ENCODE assay signal across 27 mouse cellular contexts in the genomic region with DNA sequence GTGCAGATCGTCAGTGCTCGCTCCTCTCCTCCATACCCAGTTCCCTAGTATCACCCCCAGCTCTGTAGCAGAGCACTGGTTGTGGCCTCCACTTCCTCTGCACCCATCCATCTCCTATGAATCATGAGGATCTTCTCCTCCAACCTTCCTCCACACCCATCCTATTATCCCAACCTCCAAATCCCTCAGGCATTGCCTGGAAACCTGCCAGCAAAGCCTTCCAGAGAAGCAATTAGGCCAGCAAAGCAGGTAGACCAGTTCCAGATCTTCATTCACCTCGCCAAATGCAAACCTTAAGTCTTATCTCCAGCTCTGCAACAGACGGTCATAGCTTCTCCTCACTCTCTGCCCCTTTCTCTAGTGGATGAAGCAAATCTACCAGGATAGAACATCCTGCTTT. TPM values are rescaled to one million over a fixed set of nuclear protein-coding genes. Genes with fewer than 3 reads are reported as not detected.
DNase-seq lines count a peak whose midpoint lies in the region; ATAC-seq lines count a peak whose summit lies in the region.
"Had no signal": no experiment of that assay in that cellular context is flagged by ENCODE, and none has a peak within 500 bp of the region (broad histone marks: within the 10 kb centered on the region; RNA-seq: fewer than 3 reads in every experiment).

No protein-coding gene starts in this region.

- peak; percentile 20; the same call in 1 of the 2 replicates for ATAC-seq in cerebellum, adult (ENCODE audit: insufficient number of reproducible peaks, low FRiP score, low TSS enrichment)
- ATAC-seq in embryonic facial prominence, embryonic 14.5 days (ENCODE audit: low read depth): no peak
- ATAC-seq: forebrain, embryonic 14.5 days; forebrain, postnatal 0 days; intestine, postnatal 0 days had no signal

- no peaks in the 10 kb centered on the region for H3K4me1 ChIP-seq in embryonic facial prominence, embryonic 14.5 days (ENCODE audit: control insufficient read depth, insufficient read depth, low read length)
- no peaks in the 10 kb centered on the region for H3K4me1 ChIP-seq in embryonic facial prominence, embryonic 10.5 days
- H3K4me1 ChIP-seq: embryonic facial prominence, embryonic 13.5 days; heart, embryonic 10.5 days; heart, embryonic 13.5 days; hindbrain, embryonic 12.5 days; hindbrain, embryonic 15.5 days had no signal

- H3K27me3 ChIP-seq in embryonic facial prominence, embryonic 14.5 days (replicated peaks; ENCODE audit: control insufficient read depth, insufficient read depth, low read length): no peaks in the 10 kb centered on the region
- H3K27me3 ChIP-seq in embryonic facial prominence, embryonic 10.5 days (replicated peaks; ENCODE audit: low read depth, poor library complexity, severe bottlenecking): no peaks in the 10 kb centered on the region
- H3K27me3 ChIP-seq: CH12.LX; embryonic facial prominence, embryonic 13.5 days; heart, embryonic 13.5 days; hindbrain, embryonic 12.5 days; hindbrain, embryonic 15.5 days had no signal

- DNase-seq in cerebellum, postnatal 4 days (ENCODE audit: low spot score in 2 of 2): no peak
- DNase-seq in cerebellum, postnatal 14 days: peak; percentile 31 to 56
- no peak for DNase-seq in cerebellum, adult 9-11 months
- DNase-seq in embryonic facial prominence, embryonic 14.5 days (ENCODE audit: low spot score): peak; percentile 3
- no peak for DNase-seq in embryonic facial prominence, embryonic 10.5 days (ENCODE audit: low spot score)
- peak; percentile 40 for DNase-seq in fat pad, adult 2 months (ENCODE audit: extremely low read depth, low read depth, low spot score)
- DNase-seq in layer of hippocampus, postnatal 10 days (ENCODE audit: low spot score in 2 of 2): no peak
- DNase-seq: adrenal gland, adult 2 months; adrenal gland, postnatal 14 days; B cell, adult 2 months; forebrain, postnatal 0 days; gastrocnemius, adult 2 months; gastrocnemius, postnatal 14 days; heart, adult 2 months; heart, postnatal 14 days; heart, postnatal 4 days; kidney, adult 2 months had no signal

- H3K4me3 ChIP-seq in embryonic facial prominence, embryonic 14.5 days (ENCODE audit: low read depth, low read length): no peak overlapping the region
- no peak overlapping the region for H3K4me3 ChIP-seq in embryonic facial prominence, embryonic 10.5 days
- H3K4me3 ChIP-seq: embryonic facial prominence, embryonic 13.5 days; gastrocnemius, adult 2 months; heart, adult 2 months; heart, embryonic 10.5 days; heart, embryonic 13.5 days; hindbrain, embryonic 12.5 days; hindbrain, embryonic 15.5 days had no signal

- H3K4me2 ChIP-seq in embryonic facial prominence, embryonic 14.5 days (ENCODE audit: low read depth, low read length): no peak overlapping the region
- H3K4me2 ChIP-seq: embryonic facial prominence, embryonic 13.5 days; heart, embryonic 13.5 days; hindbrain, embryonic 12.5 days; hindbrain, embryonic 15.5 days had no signal

- 78% methylated on average over 4 of the region's 4 CpGs for WGBS in embryonic facial prominence, embryonic 14.5 days
- WGBS in embryonic facial prominence, embryonic 10.5 days: 89% methylated on average over 4 of the region's 4 CpGs

- no peaks in the 10 kb centered on the region for H3K9me3 ChIP-seq in embryonic facial prominence, embryonic 14.5 days (ENCODE audit: control insufficient read depth, low read length)
- no peaks in the 10 kb centered on the region for H3K9me3 ChIP-seq in embryonic facial prominence, embryonic 10.5 days
- H3K9me3 ChIP-seq: embryonic facial prominence, embryonic 13.5 days; G1E; heart, embryonic 10.5 days; heart, embryonic 13.5 days; hindbrain, embryonic 12.5 days; hindbrain, embryonic 15.5 days had no signal

- H3K36me3 ChIP-seq in embryonic facial prominence, embryonic 14.5 days (ENCODE audit: control insufficient read depth, insufficient read depth, low read length): no peaks in the 10 kb centered on the region
- no peaks in the 10 kb centered on the region for H3K36me3 ChIP-seq in embryonic facial prominence, embryonic 10.5 days (replicated peaks)
- H3K36me3 ChIP-seq: embryonic facial prominence, embryonic 13.5 days; G1E; heart, embryonic 10.5 days; heart, embryonic 13.5 days; hindbrain, embryonic 12.5 days; hindbrain, embryonic 15.5 days had no signal

- no peak overlapping the region for H3K27ac ChIP-seq in embryonic facial prominence, embryonic 14.5 days (replicated peaks; ENCODE audit: low read depth, low read length)
- no peak overlapping the region for H3K27ac ChIP-seq in embryonic facial prominence, embryonic 10.5 days (replicated peaks)
- H3K27ac ChIP-seq: embryonic facial prominence, embryonic 13.5 days; gastrocnemius, adult 2 months; heart, adult 2 months; heart, embryonic 10.5 days; heart, embryonic 13.5 days; hindbrain, embryonic 12.5 days; hindbrain, embryonic 15.5 days had no signal

- no peak overlapping the region for H3K9ac ChIP-seq in embryonic facial prominence, embryonic 14.5 days (ENCODE audit: low read depth, low read length)
- H3K9ac ChIP-seq: embryonic facial prominence, embryonic 13.5 days; forebrain, postnatal 0 days; heart, embryonic 13.5 days; hindbrain, embryonic 12.5 days; hindbrain, embryonic 15.5 days had no signal

RNA-seq across cellular contexts. Expression of gene Nr4a2, which starts 26.0 kb away (rescaled TPM):
- polyA plus RNA-seq in embryonic facial prominence, embryonic 14.5 days (2014; fragmentation: Nextera tagmentation; extraction: Ambion mirVana): 6.0 and 6.4 TPM in 2 replicates
- 5.3 and 6.5 TPM in 2 replicates for polyA plus RNA-seq in embryonic facial prominence, embryonic 10.5 days (2016; fragmentation: Nextera tagmentation; extraction: Ambion mirVana)
- 10 to 100 TPM; 55.5 to 75.3 TPM for total RNA-seq in layer of hippocampus, postnatal 10 days (2021)

Comparison
In these comparisons a context has a peak if more than half of its experiments do, and no peak if none do; other contexts are left out.
1. DNase-seq: peak in cerebellum, postnatal 14 days (2 of 2), embryonic facial prominence, embryonic 14.5 days (single experiment) and fat pad, adult 2 months (single experiment); none in cerebellum, postnatal 4 days (0 of 2), cerebellum, adult 9-11 months (single experiment), embryonic facial prominence, embryonic 10.5 days (single experiment) and layer of hippocampus, postnatal 10 days (0 of 2).